Mouse (Mus musculus) heart, postnatal 0 days (tissue): ENCODE results near the gene Cdh5. TPM values are rescaled to one million over a fixed set of nuclear protein-coding genes. Genes with fewer than 3 reads are reported as not detected.

ENCODE experiments used
- ATAC-seq: fragments of 200-750 bp; cut with Nextera tagmentation; 2 replicates; pipeline ENCODE4 v1.8.0; 2017; ENCODE audit warnings: low read depth, moderate number of reproducible peaks, moderate library complexity; ENCODE audit not compliant: insufficient read depth
- DNase-seq: peaks from one replicate; pipeline ENCODE4 v3.0.0-alpha.2; 2016; ENCODE audit warnings: low spot score
- H3K27ac ChIP-seq: fragments of 300-500 bp; sonication (generic); 2 replicates; pipeline ENCODE4 v1.5.1; 2014; ENCODE audit warnings: low read depth, mild to moderate bottlenecking
- H3K27me3 ChIP-seq: fragments of 300-500 bp; sonication (generic); 2 replicates; pipeline ENCODE4 v1.6.1; 2014; ENCODE audit warnings: low read length, mixed read lengths; ENCODE audit not compliant: control insufficient read depth, insufficient read depth
- H3K36me3 ChIP-seq: fragments of 300-500 bp; sonication (generic); replicated peaks from 2 replicates; pipeline ENCODE4 v1.6.1; 2014; ENCODE audit warnings: low read length, mixed read lengths; ENCODE audit not compliant: control insufficient read depth, insufficient read depth
- H3K4me1 ChIP-seq: fragments of 300-500 bp; sonication (generic); 2 replicates; pipeline ENCODE4 v1.6.1; 2014; ENCODE audit warnings: antibody characterized with exemption; ENCODE audit not compliant: control insufficient read depth, insufficient read depth
- H3K4me2 ChIP-seq: fragments of 300-500 bp; sonication (generic); 2 replicates; pipeline ENCODE4 v1.6.1; 2014; ENCODE audit warnings: low read depth, mild to moderate bottlenecking, low read length, moderate library complexity
- H3K4me3 ChIP-seq: fragments of 300-500 bp; sonication (generic); 2 replicates; pipeline ENCODE4 v1.5.1; 2014; ENCODE audit warnings: low read depth, low read length
- H3K9ac ChIP-seq: fragments of 300-500 bp; sonication (generic); replicated peaks from 2 replicates; pipeline ENCODE4 v1.6.1; 2014; ENCODE audit warnings: low read depth, low read length, mixed read lengths
- H3K9me3 ChIP-seq: fragments of 300-500 bp; sonication (generic); replicated peaks from 2 replicates; pipeline ENCODE4 v1.6.1; 2016; ENCODE audit warnings: low read length; ENCODE audit not compliant: control insufficient read depth
- CTCF ChIP-seq: IDR thresholded peaks from 2 replicates; pipeline ENCODE4 v1.5.1; 2016; ENCODE audit warnings: antibody characterized with exemption, control low read depth, low read depth
- EP300 ChIP-seq: IDR thresholded peaks from 2 replicates; pipeline ENCODE4 v1.6.1; 2016; ENCODE audit warnings: antibody characterized with exemption, low read depth
- WGBS: fragments of 180-500 bp; shearing (Covaris S2); extraction: QIAGEN DNeasy Blood & Tissue Kit; methylation state at CpG from one replicate; pipeline ENCODE4 v1.1.7; 2014; 5-methylcytosine and 5-hydroxymethylcytosine counted together
- polyA plus RNA-seq: library from polyadenylated mRNA; unstranded; fragments of >200 nt; fragmentation: Nextera tagmentation; extraction: Ambion mirVana; gene quantifications from 2 replicates; pipeline ENCODE4 v1.2.1, GENCODE M21; 2015
- total RNA-seq: library from RNA; depleted of rRNA; stranded (reverse); fragments of >200 nt; gene quantifications from 2 replicates; pipeline ENCODE4 v1.2.3, GENCODE M21; 2014; ENCODE audit warnings: low replicate concordance

The Cdh5 gene
- total and polyA plus RNA-seq, 2 experiments from 2014 or later = 42.6 to 123 TPM

- TF ChIP-seq CTCF = no peak
- no peak for TF ChIP-seq EP300
- Histone ChIP-seq H3K4me3 (no peak overlapping the region), H3K27ac (no peak overlapping the region), H3K4me2 (no peak overlapping the region), H3K36me3 (no peaks in the 10 kb centered on the region), H3K4me1 (no peaks in the 10 kb centered on the region), H3K27me3 (no peaks in the 10 kb centered on the region), H3K9ac (no peak overlapping the region), H3K9me3 (no peaks in the 10 kb centered on the region)
- ATAC-seq = no peak
- 82% methylated on average over 10 of the region's 10 CpGs for WGBS
- DNase-seq = no peak
Observed at GRCm38 (mm10) chr8:104070949-104071348, 30.5 kb upstream of the Cdh5 start.

- ATAC-seq = no peak
- WGBS = 92% methylated on average over 6 of the region's 6 CpGs
- no peak overlapping the region for H3K27ac ChIP-seq
Observed at GRCm38 (mm10) chr8:104075079-104075478, 26.3 kb upstream of the Cdh5 start.

DNA sequence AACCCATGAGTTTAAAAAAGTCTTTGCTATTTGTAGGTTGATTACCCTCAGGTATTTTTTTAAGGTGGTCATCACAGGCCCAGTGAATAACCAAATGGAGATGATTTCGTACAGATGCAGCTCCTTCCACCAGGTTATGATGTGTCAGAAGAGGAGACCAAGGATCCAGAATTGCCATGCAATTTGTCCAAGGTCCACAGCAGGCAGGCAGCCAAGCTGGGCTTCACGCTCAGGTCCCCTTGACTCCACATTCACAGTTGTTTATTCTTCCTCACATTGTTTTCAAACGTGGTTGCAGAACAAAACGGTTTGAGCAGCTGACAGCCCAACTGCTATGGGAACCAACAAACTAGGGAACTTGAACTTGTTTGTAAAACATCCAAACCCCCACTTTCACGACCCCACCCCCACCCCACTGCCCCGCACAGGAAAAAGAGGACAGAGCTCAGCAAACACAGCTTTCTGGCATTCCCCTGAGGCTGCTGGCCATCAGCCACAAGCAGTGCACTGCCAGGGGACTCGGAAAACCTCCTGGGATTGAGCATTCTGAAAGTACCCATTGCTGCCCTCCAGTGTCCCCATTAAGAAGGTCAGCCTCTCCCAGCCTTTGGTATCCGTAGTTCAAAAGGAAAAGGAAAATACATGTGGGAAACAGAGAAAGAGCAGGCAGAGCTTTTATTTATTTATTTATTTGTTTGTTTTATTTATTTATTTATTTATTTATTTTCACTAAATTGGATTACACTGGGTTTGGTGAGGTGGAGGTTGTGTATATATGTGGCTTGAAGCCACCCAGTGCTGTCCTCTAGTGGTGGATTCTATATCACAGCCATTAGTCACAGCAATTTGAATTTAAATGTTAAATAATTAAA, 24.6 kb upstream of the Cdh5 start:
- Histone ChIP-seq H3K9ac (no peak overlapping the region), H3K27ac (no peak overlapping the region)

More at GRCm38 (mm10) chr8:104075079-104075478, 26.3 kb upstream of the Cdh5 start:
- no peaks in the 10 kb centered on the region for H3K9me3 ChIP-seq
- TF ChIP-seq EP300 (no peak), CTCF (no peak)
- H3K9ac ChIP-seq = no peak overlapping the region
- H3K4me3 ChIP-seq = no peak overlapping the region
- H3K4me2 ChIP-seq = no peak overlapping the region
- H3K4me1 ChIP-seq = no peaks in the 10 kb centered on the region
- no peaks in the 10 kb centered on the region for H3K27me3 ChIP-seq
- H3K36me3 ChIP-seq = no peaks in the 10 kb centered on the region
- no peak for DNase-seq

DNA sequence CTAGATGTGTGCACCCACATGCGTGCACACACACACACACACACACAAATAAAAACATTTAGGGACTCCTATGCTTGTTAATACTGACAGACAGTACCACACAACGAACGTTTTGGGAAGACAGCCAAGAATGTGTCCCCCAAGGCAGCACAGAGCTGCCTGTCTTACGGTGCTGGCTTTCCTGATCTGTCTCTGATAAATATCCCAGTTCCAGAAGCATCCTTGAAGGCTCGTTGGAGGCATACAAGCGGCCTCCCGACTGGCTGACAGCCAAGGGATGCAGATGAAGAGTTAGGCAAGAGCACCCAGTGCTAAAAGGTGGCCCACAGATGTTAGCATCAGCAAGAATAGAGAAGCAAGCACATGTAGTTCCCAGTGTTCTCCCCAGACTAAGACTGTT, 23.3 kb upstream of the Cdh5 start:
- no peak for DNase-seq
- H3K36me3 ChIP-seq = no peaks in the 10 kb centered on the region
- H3K4me2 ChIP-seq = no peak overlapping the region
- H3K27me3 ChIP-seq = no peaks in the 10 kb centered on the region
- H3K9ac ChIP-seq = no peak overlapping the region
- no peak overlapping the region for H3K27ac ChIP-seq
- no peaks in the 10 kb centered on the region for H3K4me1 ChIP-seq
- H3K9me3 ChIP-seq = no peaks in the 10 kb centered on the region
- WGBS = 29% methylated on average over 7 of the region's 7 CpGs
- ATAC-seq = no peak
- TF ChIP-seq CTCF = no peak
- no peak for TF ChIP-seq EP300
- no peak overlapping the region for H3K4me3 ChIP-seq

More for the DNA sequence above, 24.6 kb upstream of the Cdh5 start:
- Histone ChIP-seq H3K4me2 (peak overlapping the region; percentile 19; the same call in 1 of the 2 replicates), H3K36me3 (no peaks in the 10 kb centered on the region), H3K9me3 (no peaks in the 10 kb centered on the region), H3K27me3 (no peaks in the 10 kb centered on the region), H3K4me3 (no peak overlapping the region), H3K4me1 (no peaks in the 10 kb centered on the region)
- WGBS = 21% methylated on average over 8 of the region's 8 CpGs
- no peak for TF ChIP-seq EP300
- TF ChIP-seq CTCF = peak; percentile 49
- peak; percentile 47; the same call in 1 of the 2 replicates for ATAC-seq
- DNase-seq = peak; percentile 36

DNA sequence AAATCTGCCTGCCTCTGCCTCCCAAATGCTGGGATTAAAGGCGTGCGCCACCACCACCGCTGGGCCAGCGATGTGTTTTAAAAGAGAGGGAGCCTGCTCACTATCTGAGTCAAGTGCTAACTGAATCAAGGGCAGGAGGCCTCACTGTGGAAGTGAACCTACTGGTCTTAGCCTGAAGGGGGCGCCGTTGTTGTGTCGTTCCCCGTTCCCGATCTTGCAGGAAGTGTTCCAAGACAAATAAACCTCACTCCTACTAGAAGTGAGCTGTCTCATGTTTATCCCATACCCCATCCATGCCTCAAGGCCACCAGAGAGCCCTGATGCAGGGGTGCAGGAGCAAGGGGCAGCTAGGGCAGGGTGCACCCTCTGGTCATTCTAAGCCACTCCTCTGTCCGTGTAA, 16.1 kb upstream of the Cdh5 start:
- peak; percentile 23 for TF ChIP-seq CTCF
- no peak for TF ChIP-seq EP300
- Histone ChIP-seq H3K9me3 (no peaks in the 10 kb centered on the region), H3K9ac (no peak overlapping the region), H3K27me3 (no peaks in the 10 kb centered on the region), H3K36me3 (no peaks in the 10 kb centered on the region), H3K4me1 (no peaks in the 10 kb centered on the region), H3K27ac (no peak overlapping the region), H3K4me3 (no peak overlapping the region), H3K4me2 (no peak overlapping the region)
- DNase-seq = no peak
- ATAC-seq = no peak
- 63% methylated on average over 10 of the region's 10 CpGs for WGBS

DNA sequence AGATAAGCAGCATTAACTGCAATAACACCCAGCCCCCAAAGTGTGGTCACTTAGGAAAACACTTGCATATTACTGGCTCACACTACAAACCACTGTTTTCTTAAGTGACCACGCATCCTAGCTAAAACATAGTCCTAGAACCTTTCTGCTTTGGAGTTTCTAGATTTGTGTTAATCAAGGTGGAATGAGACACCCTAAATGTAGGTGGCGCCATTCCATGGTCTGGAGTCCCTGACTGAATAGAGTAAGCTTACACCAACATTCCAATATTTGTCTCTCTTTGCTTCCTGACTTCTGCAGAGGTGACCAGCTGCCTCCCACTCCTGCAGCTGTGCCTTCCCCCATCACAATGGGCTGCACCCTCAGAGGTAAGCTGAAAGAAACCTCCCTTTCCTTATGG, 14.8 kb upstream of the Cdh5 start:
- Histone ChIP-seq H3K27me3 (no peaks in the 10 kb centered on the region), H3K27ac (no peak overlapping the region), H3K4me2 (no peak overlapping the region), H3K36me3 (no peaks in the 10 kb centered on the region), H3K4me1 (no peaks in the 10 kb centered on the region), H3K9ac (no peak overlapping the region), H3K9me3 (no peaks in the 10 kb centered on the region), H3K4me3 (no peak overlapping the region)
- no peak for ATAC-seq
- WGBS = 59% methylated on average over 2 of the region's 2 CpGs
- DNase-seq = no peak
- TF ChIP-seq CTCF (peak; percentile 20; the same call in 1 of the 2 replicates), EP300 (no peak)
